Mouse (Mus musculus) testis, postnatal 14 days (tissue): Measurements from ENCODE around the gene Tfap2c.

Source experiments
- DNase-seq: peaks from one replicate; pipeline ENCODE4 v3.0.0; 2021; ENCODE audit warnings: low spot score

Gene Tfap2c

GRCm38 (mm10) chr2:172549371-172550155, at the start of gene Tfap2c:
Tfap2c (plus strand) TSS chr2:172549593.
- DNase-seq = no peak

- DNase-seq = peak; percentile 27
These were observed 48.6 kb upstream of the Tfap2c start for GRCm38 (mm10) chr2:172500752-172501316.

DNA sequence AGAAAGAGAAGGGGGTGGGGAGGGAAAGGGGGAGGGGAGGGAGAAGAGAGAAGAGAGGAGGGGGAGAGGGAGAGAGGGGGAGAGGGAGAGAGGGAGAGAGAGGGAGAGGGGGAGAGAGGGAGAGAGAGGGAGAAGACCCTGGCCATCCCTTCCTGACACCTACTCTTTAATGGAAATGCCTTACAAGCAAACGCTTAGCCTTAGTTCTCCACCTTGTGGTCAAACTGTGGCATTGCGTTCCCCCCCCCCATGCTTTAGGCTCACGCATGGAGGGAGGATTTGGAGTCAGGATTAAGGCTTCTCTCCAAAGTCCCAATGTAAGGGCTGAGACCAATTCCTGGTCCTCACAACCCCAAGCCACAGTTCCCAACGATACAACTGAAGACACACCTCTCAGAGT, 48.1 kb upstream of the Tfap2c start:
- DNase-seq = no peak

- DNase-seq = no peak
These were observed 47.2 kb upstream of the Tfap2c start for GRCm38 (mm10) chr2:172502168-172502567.

DNA sequence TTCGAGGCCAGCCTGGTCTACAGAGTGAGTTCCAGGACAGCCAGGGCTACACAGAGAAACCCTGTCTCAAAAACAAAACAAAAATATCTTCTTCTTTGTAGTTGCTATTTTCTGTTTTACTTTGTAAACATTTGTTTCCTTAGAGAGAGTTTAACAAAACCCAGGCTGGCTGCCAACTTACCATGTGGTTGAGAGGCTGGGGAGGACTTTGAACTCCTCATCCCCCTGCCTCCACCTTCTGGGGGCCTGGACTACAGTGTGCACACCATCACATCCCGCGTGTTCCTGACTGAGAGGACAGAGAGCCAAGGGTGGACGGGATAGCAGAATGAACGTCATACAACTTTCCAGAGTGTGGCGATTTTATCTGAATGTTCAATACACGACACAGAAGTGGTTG, 43.3 kb upstream of the Tfap2c start:
- DNase-seq = peak; percentile 16

DNA sequence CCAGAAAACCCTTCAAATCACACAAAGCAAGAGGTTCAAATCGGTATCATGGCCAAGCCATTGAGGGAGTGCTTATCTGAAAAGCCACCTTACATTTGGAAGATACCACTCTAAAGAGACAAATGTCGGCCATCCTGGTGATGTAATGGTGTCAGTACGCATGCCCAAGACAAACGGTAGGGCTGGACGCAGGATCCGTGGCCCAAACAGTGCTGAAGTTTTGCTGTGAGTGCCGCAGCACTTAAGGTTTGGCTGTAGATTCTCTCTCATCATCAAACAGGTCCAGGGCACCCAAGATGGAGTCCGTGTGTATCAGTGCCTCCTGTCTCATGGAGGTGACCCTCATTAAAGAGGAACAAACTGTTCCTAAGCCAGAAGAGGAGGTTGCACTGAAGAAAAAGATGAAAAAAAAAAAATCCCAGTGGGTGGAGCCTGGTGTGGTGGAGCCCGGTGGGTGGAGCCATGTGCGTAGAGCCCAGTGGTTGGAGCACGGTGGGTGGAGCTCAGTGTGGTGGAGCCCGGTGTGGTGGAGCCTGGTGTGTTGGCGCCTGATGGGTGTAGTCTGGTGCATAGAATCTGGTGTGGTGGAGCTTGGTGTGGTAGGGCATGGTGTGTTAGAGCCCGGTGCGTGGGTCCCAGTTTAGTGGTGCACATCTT, 39.2 kb upstream of the Tfap2c start:
- DNase-seq = no peak

GRCm38 (mm10) chr2:172510899-172511298, 38.5 kb upstream of the Tfap2c start:
- DNase-seq = no peak

DNA sequence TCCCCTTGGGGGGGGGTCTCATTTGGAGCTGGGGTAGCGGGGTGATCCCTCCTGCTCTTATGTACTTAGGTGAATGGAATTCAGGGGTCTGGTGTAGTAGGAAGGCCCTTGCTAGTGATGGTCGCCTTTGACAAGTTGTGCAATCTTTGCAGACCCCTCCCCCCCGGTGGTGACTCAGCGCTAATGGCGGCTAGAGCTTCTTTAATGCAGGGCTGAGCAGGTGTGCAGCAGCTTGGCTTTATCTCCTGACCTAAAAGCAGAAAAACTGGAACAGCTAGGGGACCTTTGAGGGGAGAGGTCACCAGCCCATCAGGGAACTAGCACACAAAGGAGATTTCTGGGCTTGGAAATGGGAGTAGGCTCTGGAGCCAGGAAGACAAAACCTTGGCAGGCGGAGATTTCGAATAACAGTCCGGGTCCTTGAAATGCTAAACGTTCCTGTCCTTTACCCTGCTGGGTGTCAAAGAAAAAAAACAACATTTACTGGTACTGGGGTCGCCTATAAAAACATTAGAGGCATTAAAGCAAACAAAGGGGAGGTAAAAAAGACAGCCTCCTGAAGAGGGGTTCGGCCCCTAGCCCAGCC, 32.9 kb upstream of the Tfap2c start:
- DNase-seq = no peak

DNA sequence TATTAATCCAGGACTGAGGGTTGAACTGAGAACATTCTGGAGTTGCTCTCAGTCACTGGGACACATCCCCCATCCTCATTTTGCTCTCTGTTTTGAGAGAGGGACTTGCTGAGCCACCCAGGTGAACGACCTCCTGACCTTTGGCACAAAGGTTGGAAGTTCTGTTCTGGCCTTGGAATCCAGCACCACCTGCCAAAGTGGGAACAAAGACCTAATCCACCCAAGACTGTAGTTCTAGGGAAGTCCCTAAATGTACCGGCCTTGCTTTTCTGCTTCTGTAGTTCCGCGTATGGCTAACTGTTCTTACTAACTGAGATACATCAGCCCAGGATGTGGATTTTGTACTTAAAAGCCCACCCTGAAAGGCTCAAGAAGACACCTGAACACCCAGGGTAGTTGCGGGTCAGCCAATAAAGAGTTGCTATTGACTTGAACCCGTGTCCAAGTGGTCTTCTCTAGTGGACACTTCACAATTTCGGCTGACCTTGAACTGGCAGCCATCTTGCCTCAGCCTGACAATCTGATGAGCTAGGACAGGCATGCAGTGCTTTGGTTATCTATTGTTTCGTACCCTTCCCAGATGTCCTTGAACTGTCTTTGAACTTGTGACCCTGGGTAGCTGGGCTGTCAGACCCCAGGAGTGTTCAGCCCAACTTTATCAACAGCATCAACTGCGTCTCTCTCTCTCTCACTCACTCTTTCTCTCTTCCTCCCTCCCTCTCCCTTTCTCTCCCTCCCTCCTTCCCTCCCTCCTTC, 28.6 kb upstream of the Tfap2c start:
- no peak for DNase-seq

GRCm38 (mm10) chr2:172522528-172522927, 26.9 kb upstream of the Tfap2c start:
- DNase-seq = no peak

DNA sequence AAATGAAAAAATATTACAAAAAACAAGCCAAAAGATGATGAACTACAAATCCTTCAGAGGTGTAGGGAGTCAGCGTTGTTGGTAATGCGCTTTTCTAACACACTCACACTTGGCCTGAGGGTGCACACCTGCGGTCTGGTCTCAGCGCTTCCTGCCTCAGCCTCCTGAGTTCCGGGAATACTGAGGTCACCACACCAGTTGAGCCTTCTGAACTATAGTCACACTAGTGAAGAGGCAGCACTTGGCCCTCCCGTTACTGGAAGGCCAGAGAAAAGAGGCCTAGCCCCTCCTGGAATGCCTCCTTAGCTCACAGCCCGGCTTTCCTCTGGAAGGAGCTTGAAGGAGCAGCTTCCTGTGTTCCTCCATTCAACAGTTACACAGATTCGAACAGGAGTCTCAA, 22.2 kb upstream of the Tfap2c start:
- no peak for DNase-seq

DNA sequence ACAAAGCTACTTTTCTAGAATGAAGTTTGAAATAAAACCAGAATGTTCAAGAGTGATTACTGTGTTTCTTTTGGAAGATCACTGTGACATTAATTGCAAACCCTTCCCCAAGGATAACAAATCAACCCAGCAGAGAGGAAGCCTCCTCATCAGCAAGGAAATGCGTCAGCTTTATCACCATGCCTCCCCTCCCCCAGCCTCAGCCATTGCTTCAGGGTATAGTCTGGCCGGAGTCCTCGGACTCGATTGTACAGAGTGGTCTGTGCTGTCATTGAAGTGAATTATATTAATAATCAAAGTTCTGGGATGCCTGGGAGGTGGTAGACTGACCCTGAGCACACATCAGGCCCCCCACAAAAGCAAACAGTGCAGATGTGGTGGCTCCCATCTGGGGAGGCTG, 5.4 kb upstream of the Tfap2c start:
- DNase-seq = no peak

- DNase-seq = no peak
These were observed 4.7 kb upstream of the Tfap2c start for GRCm38 (mm10) chr2:172544601-172545127.

- no peak for DNase-seq
These were observed 3.7 kb upstream of the Tfap2c start for GRCm38 (mm10) chr2:172545592-172546235.

DNA sequence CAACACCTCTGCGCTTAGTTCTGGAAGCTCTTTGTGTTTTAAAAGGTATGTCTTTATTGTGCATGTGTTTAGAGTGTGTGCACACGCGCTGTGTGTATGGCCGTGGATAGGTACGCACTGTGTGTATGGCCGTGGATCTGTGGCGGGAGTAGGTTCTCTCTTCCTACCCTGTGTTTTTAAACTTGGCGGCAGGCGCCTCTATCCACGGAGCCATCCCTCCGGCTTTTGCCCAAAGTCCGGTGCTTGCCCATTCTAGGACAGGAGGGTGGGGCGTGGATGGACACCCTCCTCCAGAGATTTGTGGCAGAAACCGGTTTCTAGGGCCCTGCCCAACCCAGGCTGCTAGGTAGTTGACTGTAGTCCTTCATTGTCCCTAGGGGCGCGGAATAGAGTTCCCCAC, 2.8 kb upstream of the Tfap2c start:
- no peak for DNase-seq

- DNase-seq = no peak
These were observed 2.3 kb upstream of the Tfap2c start for GRCm38 (mm10) chr2:172547116-172547515.

- DNase-seq = no peak
These were observed 1.4 kb upstream of the Tfap2c start for GRCm38 (mm10) chr2:172547807-172548586.

- DNase-seq = no peak
These were observed 629 bp upstream of the Tfap2c start for GRCm38 (mm10) chr2:172548672-172549255.

DNA sequence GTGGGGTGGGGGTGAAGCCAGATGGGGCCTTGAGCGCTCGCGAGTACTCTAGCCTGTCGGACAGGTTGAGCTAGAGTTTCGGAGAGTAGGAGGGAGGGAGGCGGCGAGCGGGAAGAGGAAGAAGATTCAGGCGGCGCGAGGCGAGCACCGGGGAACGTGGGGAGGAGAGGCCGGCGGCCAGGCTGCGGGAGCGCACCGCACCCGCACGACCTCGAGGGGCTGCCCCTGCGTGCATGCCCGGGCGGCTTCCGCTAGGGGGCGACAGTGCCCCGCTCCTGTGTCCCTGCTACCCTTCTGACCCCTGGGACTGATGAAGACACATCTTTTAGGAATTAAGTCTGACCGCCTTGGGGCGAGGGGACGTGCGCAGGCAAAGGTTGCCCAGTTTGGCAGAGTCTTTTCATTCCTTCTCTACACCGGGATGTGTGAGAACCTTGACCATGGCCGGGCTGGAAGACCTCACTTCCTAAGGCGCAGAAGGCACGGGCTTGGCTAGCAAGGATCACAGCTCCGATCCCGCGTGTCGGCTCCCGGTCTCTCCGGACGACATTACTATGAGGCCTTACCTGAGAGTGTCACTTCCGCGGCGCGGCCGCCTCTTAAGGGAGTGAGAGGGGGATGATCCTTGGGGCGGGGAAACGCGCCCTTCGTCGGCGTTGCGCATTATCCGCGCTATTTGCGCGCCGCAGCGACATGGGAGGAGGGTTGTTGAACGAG, 1.1 kb downstream of the Tfap2c start:
- peak; percentile 70 for DNase-seq
